Mouse (Mus musculus) c-Kit-negative CD71-positive TER-119-positive erythroid progenitor cells, embryonic 14.5 days (primary cell): ENCODE results near the gene Nrxn1.

Experiments used
- DNase-seq: peaks from one replicate; pipeline ENCODE4 v3.0.0-alpha.2; 2013; ENCODE audit warnings: low read depth, low spot score

The Nrxn1 gene

DNA sequence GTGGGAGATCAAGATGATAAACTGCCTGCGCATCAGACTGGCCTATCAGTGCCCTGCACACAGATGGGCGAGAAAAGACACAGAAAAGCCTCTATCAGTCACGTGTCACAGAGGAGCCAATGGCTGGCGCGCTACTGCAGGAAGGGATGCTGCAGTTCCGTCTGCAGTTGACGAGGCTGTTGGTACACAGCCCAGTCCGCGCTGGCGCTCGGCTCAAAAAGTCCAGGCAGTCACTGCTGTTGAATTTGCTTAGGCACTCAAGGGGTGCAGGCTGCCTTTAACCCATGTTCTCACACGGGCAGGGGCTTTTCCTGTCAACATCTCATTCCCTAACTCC is 1004.6 kb downstream of the Nrxn1 start:
- no peak for DNase-seq

DNA sequence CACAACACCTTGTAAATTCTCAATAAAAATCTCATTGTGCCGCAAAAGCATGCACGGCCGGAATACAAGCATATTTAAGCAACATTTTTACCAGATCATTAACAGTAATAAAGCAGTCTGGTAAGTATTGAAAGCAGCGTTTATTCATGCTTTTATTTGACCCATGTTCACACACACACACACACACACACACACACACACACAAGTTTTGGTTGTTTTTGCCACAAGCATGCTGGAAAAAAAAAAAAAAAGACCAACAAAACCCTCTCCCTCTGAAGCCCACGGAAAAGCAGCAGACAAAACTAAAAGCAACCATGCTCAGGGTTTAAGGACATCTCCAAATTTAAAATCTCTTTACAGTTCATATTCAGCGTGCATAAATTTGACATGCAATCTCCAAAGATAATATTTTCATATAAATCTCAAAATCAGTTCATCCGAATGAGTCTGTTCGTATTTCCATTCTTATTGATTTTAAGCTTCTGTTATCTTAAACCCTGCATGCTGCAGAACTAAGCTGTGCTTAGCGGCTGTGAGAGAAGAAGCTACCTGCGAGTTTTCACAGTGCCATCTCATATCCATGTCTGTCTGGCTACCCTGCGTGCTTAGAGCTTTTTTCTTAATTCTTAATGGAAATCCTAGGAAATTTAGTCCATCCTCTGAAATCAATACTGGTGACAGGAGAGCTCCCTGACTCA is 1005.1 kb downstream of the Nrxn1 start:
- DNase-seq, result no peak

DNA sequence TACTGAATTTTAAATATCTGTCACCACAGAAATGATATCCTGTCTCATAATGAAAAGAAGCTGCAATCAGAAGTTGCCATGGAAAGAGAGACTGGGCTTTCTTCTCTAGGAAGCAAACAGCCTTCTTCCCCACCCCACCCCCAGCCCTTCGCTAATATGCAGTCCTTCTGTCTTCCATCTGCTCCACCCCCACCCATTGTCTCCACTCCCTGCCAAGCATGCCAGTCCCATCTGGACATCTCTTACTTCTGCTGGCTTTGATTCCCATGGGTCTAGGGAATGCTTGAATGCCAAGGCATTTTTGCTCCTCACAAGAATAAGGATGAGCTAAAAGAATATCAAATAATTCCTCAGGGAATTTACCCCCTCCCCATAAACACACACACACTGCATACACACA is 1006.0 kb downstream of the Nrxn1 start:
- no peak for DNase-seq

DNA sequence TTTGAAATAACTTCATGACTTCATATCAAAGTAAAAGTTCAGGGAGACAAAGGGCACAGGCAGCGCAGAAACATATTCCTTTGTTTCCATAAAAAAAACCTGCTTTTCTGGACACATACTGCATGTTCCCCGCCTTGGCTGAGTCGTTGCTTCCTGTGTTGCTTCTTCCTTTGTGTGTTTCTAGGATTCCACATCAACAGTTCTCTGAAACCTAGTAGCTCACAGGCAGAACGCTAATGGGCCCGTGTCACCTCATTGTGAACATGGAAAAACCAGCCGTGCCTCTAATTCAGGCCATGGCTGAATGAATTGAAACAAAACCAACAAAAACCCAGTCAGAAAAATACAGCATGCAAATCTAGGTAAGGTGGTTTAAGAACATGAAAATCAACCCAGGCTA is 1013.9 kb downstream of the Nrxn1 start:
- DNase-seq, result no peak

DNA sequence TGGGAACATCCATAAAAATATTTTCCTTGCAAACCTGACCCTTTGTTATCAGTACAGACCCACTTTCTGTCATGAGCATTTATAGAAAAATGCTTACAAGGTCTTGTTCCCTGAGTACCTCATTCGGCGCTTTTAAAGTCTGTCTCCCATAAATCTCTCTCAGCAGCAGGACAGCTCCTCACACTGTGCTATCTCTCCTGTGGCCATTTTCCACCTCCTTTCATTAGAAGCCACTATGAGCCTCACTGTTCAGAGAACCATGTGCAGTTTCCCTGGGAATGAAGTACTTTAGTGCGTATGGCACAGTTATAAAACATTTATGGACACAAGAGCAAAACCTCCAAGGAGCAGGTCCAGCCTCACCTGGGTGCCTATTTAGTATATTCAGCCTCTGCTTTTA is 1014.4 kb downstream of the Nrxn1 start:
- DNase-seq, result no peak

DNA sequence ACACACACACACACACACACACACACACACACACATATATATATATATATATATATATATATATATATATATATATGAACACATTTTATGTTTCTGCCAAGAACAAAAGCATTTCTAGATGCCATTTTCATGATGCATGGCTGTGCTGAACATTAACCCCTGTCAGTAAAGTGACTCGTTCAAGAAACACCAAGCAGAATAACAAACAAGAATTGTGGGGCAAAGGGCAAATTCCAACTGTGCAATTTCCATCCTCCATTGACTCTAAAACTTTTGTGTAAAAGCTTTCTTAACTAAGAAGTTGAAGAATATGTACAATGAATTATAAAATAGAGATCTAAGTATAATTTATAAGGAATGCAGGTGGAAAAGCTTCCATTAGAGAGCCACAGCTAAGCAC is 1030.0 kb downstream of the Nrxn1 start:
- DNase-seq, result no peak

DNA sequence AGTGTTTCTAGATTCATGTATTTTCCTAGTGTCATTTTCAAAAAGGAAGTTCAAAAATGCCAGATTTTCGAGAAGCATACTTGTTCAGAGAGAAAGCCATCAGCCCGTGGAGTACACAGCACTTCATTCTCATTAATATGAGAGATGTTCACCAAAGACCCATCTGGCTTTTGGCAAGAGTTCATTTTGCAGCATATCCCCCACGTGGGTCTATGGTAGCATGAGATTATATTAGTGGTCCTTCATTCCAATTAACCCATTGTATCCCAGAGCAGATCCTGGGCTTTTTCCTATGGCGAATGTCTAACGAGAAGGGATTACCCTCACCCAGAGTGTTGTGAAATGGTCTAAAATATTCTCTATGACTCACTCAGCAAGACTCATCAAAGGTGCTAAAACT is 1032.0 kb downstream of the Nrxn1 start:
- no peak for DNase-seq

DNA sequence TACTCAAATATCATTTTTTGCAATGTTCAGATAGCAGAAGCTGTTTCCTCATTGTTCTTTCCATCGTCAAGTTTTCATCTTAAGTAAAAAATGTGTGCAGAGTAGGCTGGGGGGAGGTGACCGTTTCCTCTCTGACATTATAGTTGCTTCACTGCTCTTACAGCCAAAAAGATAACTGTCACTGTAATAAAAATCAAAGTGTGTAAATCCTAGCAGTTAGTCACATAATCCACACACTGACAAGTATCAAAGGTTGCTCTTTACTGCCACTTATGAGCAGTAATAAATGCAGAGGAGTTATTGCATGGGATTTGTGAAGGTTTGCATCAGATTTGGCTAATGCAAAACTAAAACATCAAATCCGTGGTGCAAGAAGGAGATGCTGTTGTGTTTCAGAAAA is 1032.7 kb downstream of the Nrxn1 start:
- no peak for DNase-seq

DNA sequence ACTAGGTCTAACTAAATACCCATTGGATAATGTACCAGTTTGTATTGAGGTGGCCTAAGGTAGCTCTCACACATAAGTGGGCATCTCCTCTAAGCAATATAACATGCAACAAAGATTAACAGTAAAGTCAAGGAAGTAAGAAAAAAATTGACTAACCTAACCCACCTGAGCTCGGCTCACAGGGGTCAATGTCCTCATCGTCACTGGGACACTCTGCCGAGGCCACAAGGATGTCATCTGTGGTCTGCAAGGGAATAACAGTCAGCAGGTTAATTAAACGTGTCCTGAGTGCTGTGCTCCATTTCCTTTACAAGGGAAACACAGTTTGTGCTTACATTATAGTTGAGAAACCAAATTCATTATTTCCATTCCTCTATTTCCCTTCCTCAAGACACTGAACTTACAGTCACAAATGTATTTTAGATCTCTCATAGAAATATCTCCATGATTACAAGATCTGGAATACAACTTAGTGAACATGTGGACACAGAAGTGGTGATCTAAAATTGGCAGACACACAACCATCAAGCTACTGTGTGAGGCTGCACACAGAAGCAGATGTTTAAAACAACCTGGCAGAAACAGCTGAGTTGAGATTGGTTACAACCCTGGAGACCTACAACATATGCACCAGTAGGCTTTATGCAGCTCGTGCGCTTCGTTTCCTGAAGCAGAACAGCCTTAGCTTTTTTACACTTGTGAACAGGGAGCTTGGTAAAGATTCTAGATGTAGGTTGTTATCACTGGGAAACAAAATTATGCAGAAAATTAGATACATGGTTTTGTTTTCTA is 1033.4 kb downstream of the Nrxn1 start:
- no peak for DNase-seq

DNA sequence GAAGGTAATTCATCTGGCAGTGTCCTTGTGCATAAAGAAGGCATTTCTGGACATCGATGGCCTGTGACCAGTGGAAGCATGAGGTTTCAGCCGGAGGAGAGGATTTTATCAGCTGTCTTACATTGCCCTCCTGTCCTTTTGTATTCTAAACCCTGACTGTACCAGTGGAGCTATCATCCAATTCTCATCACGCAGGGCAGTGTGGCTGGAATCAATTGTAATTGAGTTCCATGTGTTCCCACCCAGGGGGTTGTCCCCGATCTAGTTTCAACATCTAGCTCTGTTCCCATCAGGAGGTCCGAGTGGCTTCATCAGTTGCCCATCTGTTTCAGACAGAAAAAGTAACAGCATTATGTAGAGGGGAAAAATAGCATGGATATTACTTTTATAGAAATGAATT is 1038.6 kb downstream of the Nrxn1 start:
- no peak for DNase-seq

DNA sequence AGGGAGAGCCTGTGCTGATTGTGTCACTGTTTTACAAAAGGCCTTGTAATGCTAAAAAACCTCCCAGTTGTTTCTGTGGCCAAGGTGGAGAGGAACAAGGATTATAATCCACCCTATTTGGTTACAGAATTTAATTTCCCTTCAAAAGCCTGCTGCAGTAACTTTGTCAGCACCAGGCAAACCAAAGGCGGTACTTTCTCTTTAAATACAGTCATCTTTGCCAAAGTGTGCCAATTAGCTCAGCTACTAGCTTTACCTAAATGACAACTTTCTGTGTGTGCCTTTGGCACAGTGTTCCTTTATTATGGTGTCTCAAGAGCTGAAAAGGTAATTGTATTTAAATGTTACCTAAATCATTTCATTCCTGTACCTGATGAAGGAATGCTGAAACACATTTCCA is 1053.6 kb downstream of the Nrxn1 start:
- no peak for DNase-seq

DNA sequence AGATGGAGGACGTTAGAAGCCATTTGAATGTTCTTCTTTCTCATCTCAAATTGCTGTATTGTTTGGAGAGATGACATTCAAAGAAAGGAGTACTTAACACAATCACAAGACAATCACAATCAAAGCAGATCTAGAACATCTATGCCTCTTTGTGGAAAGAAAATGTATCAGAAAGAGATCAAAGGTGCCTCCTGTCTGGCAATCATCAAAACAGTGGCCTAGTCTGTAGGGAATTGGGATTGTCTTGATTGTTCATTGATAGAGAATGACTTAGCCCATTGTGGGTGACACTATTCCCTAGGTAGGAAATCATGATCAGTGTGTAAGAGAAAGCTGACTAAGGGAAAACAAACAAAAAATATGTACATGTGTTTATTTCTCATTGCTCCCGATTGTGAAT is 1060.5 kb downstream of the Nrxn1 start:
- no peak for DNase-seq

DNA sequence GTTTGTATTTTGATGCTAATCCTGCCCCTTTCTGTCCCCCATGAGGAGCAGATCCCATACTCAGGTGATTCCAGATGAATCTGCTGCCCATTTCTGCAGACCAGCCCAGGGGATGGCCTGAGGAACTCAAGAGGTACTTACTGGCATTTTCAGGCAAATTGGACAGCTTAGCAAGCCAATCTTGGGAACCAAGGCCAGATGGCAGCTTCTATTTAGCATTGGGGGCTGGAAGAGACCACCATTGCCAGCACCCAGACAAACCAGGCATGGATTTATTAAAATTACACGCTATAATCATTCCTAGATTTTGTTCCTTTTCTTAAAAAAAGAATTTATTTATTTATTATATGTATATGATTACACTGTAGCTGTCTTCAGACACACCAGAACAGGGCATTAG is 1076.2 kb downstream of the Nrxn1 start:
- no peak for DNase-seq

DNA sequence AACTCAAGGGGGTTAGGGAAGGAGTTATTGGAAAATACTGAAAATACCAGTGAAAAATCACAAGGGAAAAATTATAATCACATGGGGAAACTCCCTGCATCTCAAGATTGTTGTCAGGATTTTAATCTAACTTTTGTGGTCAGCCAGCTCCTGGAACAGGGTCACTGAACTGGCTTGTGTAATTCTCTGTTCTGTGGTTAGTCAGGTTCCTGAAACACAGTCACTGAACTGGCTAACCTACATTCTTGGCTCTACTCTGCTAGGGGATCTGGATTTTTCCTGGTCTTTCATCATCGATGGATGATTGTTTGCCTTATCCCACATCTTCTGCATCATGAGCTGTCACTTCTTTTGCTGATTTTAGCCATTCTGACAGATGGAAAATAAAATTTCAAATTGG is 1081.1 kb downstream of the Nrxn1 start:
- no peak for DNase-seq

DNA sequence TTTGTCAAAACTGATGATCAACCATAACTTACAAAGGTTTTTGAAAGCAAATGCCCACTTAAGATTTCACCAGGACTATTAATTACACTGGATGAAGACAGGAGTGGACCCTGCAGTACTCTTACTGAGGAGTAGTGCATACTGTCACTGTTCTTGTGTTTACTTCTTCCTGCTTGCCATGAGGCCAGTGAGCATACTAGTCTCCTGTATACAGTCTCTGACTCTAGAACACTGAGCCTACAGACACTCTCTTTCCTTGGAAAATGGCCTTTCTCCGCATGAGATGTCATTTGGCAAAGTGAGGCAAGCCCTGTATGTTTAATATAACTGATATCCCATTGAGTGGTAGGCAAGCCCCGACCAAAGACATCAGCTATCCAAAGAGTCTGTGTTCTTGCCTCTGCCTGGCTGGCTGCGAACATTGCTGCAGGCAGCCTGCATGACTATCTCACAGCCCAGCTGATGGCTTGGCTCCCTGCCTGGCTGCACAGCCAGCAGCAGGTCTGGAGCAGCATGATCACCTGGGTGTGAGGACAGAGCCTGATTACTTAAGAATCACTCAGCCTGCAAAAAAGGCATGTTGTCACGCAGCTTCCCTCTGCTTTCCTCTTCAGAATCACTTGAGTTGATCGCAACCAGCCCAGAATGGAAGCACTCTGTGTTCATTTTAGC is 1085.3 kb downstream of the Nrxn1 start:
- DNase-seq, result no peak

DNA sequence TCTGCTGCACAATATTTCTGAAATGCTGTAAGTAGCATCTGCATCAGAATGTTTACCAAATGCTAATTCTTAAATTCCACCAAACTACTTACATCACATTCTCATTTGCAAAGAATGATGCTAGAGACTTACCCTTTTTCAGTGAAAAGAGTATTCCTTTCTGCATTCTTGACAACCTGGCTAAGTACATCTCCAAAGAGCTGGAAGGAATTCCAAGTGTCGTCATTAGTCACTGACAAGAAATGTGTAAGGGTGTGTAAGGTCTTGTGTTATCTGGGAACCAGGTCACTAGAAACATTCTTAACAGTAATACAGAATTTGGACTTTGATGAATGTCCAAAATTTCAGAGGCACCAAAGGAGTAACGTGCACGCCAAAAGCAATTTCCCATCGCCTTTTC is 1102.2 kb downstream of the Nrxn1 start:
- no peak for DNase-seq
